Mouse (Mus musculus) limb, embryonic 13.5 days (tissue): ENCODE results near the gene Cep104. TPM values are rescaled to one million over a fixed set of nuclear protein-coding genes. Genes with fewer than 3 reads are reported as not detected.
A peak's percentile ranks its signal among the peaks of the same experiment; 100 is the strongest.

Experiments
- ATAC-seq: fragments of 200-750 bp; cut with Nextera tagmentation; 2 replicates; pipeline ENCODE4 v1.8.0; 2017; ENCODE audit warnings: low read depth, moderate number of reproducible peaks, moderate TSS enrichment; ENCODE audit not compliant: low FRiP score
- H3K27ac ChIP-seq: fragments of 300-500 bp; sonication (generic); 2 replicates; pipeline ENCODE4 v1.5.1; 2015; ENCODE audit warnings: inconsistent platforms, mild to moderate bottlenecking, moderate library complexity
- H3K27me3 ChIP-seq: fragments of 300-500 bp; sonication (generic); 2 replicates; pipeline ENCODE4 v1.6.1; 2015; ENCODE audit warnings: mild to moderate bottlenecking, inconsistent platforms
- H3K36me3 ChIP-seq: fragments of 300-500 bp; sonication (generic); 2 replicates; pipeline ENCODE4 v1.6.1; 2015; ENCODE audit warnings: inconsistent platforms, mild to moderate bottlenecking, moderate library complexity
- H3K4me1 ChIP-seq: fragments of 300-500 bp; sonication (generic); 2 replicates; pipeline ENCODE4 v1.6.1; 2015; ENCODE audit warnings: inconsistent platforms
- H3K4me2 ChIP-seq: fragments of 300-500 bp; sonication (generic); replicated peaks from 2 replicates; pipeline ENCODE4 v1.6.1; 2015; ENCODE audit warnings: inconsistent platforms, mild to moderate bottlenecking, moderate library complexity
- H3K4me3 ChIP-seq: fragments of 300-500 bp; sonication (generic); 2 replicates; pipeline ENCODE4 v1.5.1; 2015; ENCODE audit warnings: moderate library complexity, mild to moderate bottlenecking, inconsistent platforms
- H3K9ac ChIP-seq: fragments of 300-500 bp; sonication (generic); 2 replicates; pipeline ENCODE4 v1.6.1; 2015; ENCODE audit warnings: mild to moderate bottlenecking, inconsistent platforms
- H3K9me3 ChIP-seq: fragments of 300-500 bp; sonication (generic); 2 replicates; pipeline ENCODE4 v1.6.1; 2016; ENCODE audit warnings: inconsistent platforms
- WGBS: fragments of 180-500 bp; shearing (Covaris S2); methylation state at CpG from one replicate; pipeline ENCODE4 v1.1.7; 2015; 5-methylcytosine and 5-hydroxymethylcytosine counted together
- polyA plus RNA-seq: library from polyadenylated mRNA; unstranded; fragments of >200 nt; fragmentation: Nextera tagmentation; extraction: Ambion mirVana; gene quantifications from 2 replicates; pipeline ENCODE4 v1.2.1, GENCODE M21; 2015

Gene Cep104
- polyA plus RNA-seq, 1 experiment from 2014 or later = 16.9 TPM

DNA sequence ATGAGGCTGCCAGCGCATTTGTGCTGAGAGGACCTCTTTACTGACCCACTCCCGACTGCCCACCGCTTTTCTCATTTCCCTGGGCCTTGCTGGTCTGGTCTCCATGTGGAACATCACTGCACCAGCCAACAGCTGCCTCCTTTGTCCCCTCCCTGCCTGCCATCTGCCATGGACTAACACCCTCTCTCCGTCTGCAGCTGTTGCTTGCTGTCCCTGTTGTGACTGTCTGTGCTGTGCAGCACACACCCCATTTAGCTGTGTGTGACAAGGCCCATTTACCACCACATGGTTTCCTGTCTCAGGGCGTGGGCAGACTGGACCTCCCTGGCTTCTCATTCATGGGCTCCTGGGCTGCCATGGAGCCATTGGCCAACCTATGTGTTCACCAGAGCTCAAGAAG lies 30.5 kb downstream of the Cep104 start:
- H3K4me1 ChIP-seq = no peaks in the 10 kb centered on the region
- H3K27ac ChIP-seq = no peak overlapping the region
- no peak overlapping the region for H3K4me2 ChIP-seq
- no peak overlapping the region for H3K9ac ChIP-seq
- 82% methylated on average over 5 of the region's 5 CpGs for WGBS
- no peaks in the 10 kb centered on the region for H3K27me3 ChIP-seq
- H3K4me3 ChIP-seq = no peak overlapping the region
- H3K36me3 ChIP-seq = peaks cover 58% of the 10 kb centered on the region
- H3K9me3 ChIP-seq = no peaks in the 10 kb centered on the region
- ATAC-seq = peak; percentile 68; the same call in 1 of the 2 replicates

DNA sequence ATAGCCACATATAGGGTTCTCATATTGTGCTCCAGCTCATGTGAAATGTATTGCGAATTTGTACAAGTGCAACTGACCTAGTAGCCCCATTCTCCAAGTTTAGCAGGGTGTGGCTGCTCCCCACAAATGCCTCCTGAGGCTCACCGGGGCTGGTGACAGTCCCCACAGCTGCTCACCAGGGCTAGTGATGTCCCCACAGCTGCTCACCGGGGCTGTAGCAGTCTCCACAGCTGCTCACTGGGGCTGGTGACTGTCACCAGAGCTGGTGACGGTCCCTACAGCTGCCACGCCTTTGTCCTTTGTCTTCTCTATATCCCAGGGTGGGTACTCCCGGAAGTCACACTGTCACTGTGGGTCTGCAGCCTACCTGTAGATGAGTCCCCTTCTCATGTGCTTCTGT lies 31.3 kb downstream of the Cep104 start:
- Histone ChIP-seq H3K27ac (no peak overlapping the region), H3K4me2 (no peak overlapping the region), H3K9ac (no peak overlapping the region), H3K4me1 (0 out of 2 replicates have a peak, but pooled peaks cover 6% of the 10 kb centered on the region), H3K36me3 (peaks cover 58% of the 10 kb centered on the region), H3K27me3 (no peaks in the 10 kb centered on the region), H3K9me3 (no peaks in the 10 kb centered on the region), H3K4me3 (no peak overlapping the region)
- no peak for ATAC-seq
- 93% methylated on average over 6 of the region's 6 CpGs for WGBS

DNA sequence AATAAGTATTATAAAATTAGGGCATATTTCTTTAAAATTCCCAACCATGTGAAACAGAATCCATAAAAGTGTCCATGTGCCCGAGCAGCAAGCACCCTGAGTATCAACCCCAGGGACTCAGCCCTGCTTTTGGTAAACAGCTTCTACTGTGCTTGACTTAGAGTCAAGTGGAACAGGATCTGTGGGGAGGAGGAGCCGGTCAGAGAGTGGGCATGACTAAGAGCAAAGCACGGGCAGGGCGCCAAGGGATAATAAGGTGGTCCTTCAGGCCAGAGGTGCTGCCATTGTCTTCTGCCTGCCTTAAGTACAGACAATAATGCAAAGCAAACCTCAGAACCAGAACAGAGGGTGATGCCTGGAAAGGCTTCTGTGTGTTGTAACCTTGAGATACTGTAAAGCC lies 32.8 kb downstream of the Cep104 start:
- Histone ChIP-seq H3K9ac (no peak overlapping the region), H3K4me1 (peaks cover 11% of the 10 kb centered on the region), H3K4me2 (no peak overlapping the region), H3K4me3 (no peak overlapping the region), H3K27ac (no peak overlapping the region), H3K27me3 (no peaks in the 10 kb centered on the region), H3K36me3 (peaks cover 47% of the 10 kb centered on the region), H3K9me3 (no peaks in the 10 kb centered on the region)
- no peak for ATAC-seq
- 79% methylated on average over 4 of the region's 4 CpGs for WGBS

DNA sequence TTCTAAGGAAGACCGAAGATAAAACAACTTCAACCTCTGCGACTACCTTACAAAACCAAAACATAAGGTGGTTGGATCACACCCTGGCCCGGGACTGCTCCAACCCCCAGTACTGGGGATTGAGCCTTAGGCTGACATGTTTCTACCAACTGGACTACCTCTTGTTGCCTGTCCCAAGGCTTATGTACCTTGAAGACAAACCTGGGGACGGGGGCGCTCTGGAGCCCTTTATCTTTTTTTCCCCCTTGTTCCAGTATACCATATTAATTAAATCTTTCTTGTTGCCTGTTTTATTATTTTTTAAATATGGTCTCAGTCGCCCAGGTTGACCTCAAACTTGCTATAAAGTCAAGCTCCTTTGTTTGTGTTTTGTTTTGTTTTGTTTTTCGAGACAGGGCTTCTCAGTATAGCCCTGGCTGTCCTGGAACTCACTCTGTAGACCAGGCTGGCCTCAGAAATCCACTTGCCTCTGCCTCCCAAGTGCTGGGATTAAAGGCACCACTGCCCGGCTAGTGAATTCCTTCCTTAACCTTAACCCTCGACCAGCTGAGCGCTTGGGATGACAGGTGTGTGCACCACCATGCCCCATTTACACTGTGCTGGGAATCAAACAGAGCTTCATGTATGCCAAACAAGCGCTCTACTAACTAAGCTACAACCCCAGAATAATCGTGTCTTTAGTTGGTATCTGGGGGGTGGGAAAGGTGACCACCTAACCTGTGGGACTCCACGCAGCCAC lies 36.1 kb downstream of the Cep104 start:
- Histone ChIP-seq H3K9me3 (no peaks in the 10 kb centered on the region), H3K36me3 (peaks cover 40% of the 10 kb centered on the region), H3K9ac (peak overlapping the region; percentile 98), H3K27ac (no peak overlapping the region), H3K4me1 (peaks cover 25% of the 10 kb centered on the region), H3K4me3 (peak overlapping the region; percentile 100), H3K27me3 (no peaks in the 10 kb centered on the region), H3K4me2 (peak overlapping the region; percentile 99)
- WGBS = 26% methylated on average over 13 of the region's 13 CpGs
- ATAC-seq = peak; percentile 25; the same call in 1 of the 2 replicates

DNA sequence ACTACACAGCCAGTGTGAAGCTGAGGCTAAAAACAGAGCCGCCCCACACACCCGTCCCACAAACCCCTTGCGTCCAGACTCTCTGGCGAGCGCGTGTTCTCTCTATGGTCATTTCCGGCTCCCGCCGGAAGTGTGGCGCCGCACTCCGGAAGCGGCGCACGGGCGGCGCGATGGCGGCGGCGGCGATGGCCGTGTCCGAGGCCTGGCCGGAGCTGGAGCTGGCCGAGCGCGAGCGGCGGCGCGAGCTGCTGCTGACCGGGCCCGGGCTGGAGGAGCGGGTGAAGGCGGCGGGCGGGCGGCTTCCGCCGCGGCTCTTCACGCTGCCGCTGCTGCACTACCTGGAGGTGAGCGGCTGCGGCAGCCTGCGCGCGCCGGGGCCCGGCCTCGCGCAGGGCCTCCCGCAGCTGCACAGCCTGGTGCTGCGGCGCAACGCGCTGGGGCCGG lies 36.7 kb downstream of the Cep104 start, which contains the start of gene Lrrc47:
Gene Lrrc47, plus strand, starts transcription at position 86 of the 444 bp plus-strand sequence.
- no peaks in the 10 kb centered on the region for H3K27me3 ChIP-seq
- peak within 1 kb of the TSS; percentile 99 for H3K4me2 ChIP-seq
- peak; percentile 94 for ATAC-seq
- H3K9ac ChIP-seq = peak within 1 kb of the TSS; percentile 98
- WGBS = under 1% methylated on average over 55 of the region's 59 CpGs
- H3K4me3 ChIP-seq = peak within 1 kb of the TSS; percentile 100
- peaks cover 40% of the 10 kb centered on the region for H3K36me3 ChIP-seq
- H3K27ac ChIP-seq = peak within 1 kb of the TSS; percentile 52; the same call in 1 of the 2 replicates
- H3K4me1 ChIP-seq = peaks cover 25% of the 10 kb centered on the region
- no peaks in the 10 kb centered on the region for H3K9me3 ChIP-seq

DNA sequence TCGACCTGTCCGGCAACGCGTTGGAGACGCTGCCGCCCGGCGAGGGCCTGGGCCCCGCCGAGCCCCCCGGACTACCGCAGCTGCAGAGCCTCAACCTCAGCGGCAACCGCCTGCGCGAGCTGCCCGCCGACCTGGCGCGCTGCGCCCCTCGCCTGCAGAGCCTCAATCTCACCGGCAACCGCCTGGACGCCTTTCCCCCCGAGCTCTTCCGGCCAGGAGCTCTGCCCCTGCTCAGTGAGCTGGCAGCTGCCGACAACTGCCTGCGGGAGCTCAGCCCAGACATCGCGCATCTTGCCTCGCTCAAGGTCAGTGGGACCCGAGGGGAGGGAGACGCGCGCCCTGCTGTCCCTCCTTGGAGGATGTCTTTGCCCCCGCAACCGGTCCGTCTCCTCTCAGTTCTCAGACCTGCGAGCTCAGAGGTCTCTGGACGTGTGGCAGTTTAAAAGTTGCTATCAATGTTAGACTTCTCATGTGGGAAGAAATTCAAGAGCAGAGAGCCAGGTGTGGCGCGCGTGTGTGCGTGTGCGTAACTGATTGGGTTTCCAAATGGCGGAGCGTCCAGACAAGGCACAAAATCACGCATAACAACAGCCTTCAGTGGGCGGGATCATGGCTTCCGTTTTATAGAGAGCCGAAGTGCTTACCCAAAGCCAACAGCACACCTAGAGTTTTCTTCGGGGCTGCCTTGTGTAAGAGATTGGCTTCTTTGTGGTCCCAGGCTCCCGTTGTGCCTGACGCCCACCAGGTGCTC lies 37.3 kb downstream of the Cep104 start:
- H3K4me1 ChIP-seq = peaks cover 25% of the 10 kb centered on the region
- peaks cover 40% of the 10 kb centered on the region for H3K36me3 ChIP-seq
- H3K4me2 ChIP-seq = peak overlapping the region; percentile 99
- no peaks in the 10 kb centered on the region for H3K27me3 ChIP-seq
- 1% methylated on average over 55 of the region's 55 CpGs for WGBS
- H3K9ac ChIP-seq = peak overlapping the region; percentile 98
- peak overlapping the region; percentile 100 for H3K4me3 ChIP-seq
- no peak for ATAC-seq
- peak overlapping the region; percentile 52; the same call in 1 of the 2 replicates for H3K27ac ChIP-seq
- no peaks in the 10 kb centered on the region for H3K9me3 ChIP-seq

DNA sequence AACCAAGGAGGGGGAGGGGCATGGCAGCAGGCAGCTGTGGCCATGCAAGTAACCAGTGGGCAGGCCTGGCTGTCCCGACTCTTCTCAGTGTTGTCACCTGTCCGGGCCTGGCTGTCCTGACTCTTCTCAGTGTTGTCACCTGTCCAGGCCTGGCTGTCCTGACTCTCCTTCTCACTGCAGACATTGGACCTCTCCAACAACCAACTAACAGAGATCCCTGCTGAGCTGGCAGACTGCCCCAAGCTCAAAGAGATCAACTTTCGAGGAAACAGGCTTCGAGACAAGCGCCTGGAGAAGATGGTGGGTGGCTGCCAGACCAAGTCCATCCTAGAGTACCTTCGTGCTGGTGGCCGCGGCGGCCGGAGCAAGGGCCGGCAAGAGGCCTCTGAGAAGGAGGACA lies 40.5 kb downstream of the Cep104 start:
- Histone ChIP-seq H3K27me3 (no peaks in the 10 kb centered on the region), H3K4me1 (peaks cover 25% of the 10 kb centered on the region), H3K9me3 (no peaks in the 10 kb centered on the region), H3K4me2 (no peak overlapping the region), H3K9ac (no peak overlapping the region), H3K27ac (no peak overlapping the region), H3K4me3 (no peak overlapping the region), H3K36me3 (peaks cover 69% of the 10 kb centered on the region)
- 90% methylated on average over 11 of the region's 11 CpGs for WGBS
- no peak for ATAC-seq

DNA sequence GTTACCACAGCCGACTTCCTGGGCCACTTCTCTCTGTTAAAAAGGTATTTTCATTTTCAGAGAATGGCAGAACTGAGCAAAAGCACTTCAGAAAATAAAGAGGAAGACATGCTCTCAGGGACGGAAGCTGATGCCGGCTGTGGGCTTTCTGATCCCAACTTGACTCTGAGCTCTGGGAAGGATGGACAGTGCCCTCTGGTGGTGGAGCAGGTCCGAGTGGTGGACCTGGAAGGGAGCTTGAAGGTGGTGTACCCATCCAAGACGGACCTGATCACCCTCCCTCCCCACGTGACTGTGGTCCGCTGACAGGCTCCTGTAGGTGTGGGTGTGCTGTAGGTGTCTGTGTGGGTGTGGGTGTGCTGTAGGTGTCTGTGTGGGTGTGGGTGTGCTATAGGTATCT lies 44.6 kb downstream of the Cep104 start:
- ATAC-seq = no peak
- Histone ChIP-seq H3K36me3 (peaks cover 76% of the 10 kb centered on the region), H3K9me3 (no peaks in the 10 kb centered on the region), H3K4me3 (no peak overlapping the region), H3K27me3 (peaks cover 17% of the 10 kb centered on the region), H3K4me2 (no peak overlapping the region), H3K9ac (no peak overlapping the region), H3K27ac (no peak overlapping the region), H3K4me1 (no peaks in the 10 kb centered on the region)
- WGBS = 78% methylated on average over 7 of the region's 7 CpGs

DNA sequence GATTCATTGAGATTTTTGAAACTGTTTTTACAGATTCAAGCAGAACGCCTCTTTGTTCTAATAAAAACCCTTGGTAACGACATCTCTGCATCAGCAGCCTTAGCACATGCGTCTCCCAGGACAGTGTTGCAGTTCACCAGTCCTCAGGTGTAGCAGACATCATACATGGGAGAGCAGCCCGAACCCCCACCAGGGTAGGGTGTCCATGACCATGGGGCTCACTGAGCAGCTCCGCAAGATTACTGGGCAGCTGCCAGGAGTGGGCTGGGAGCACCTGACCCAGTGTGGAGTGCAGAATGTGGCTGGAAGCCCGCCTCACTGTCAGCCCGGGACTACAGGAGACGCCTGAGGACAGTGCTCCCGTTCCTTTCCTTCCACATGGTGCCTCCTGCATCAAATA lies 46.4 kb downstream of the Cep104 start:
- H3K36me3 ChIP-seq = peaks cover 57% of the 10 kb centered on the region
- peaks cover 35% of the 10 kb centered on the region for H3K27me3 ChIP-seq
- H3K4me3 ChIP-seq = no peak overlapping the region
- peaks cover 14% of the 10 kb centered on the region for H3K4me1 ChIP-seq
- H3K4me2 ChIP-seq = no peak overlapping the region
- no peak for ATAC-seq
- no peak overlapping the region for H3K9ac ChIP-seq
- 83% methylated on average over 9 of the region's 9 CpGs for WGBS
- no peaks in the 10 kb centered on the region for H3K9me3 ChIP-seq
- no peak overlapping the region for H3K27ac ChIP-seq

DNA sequence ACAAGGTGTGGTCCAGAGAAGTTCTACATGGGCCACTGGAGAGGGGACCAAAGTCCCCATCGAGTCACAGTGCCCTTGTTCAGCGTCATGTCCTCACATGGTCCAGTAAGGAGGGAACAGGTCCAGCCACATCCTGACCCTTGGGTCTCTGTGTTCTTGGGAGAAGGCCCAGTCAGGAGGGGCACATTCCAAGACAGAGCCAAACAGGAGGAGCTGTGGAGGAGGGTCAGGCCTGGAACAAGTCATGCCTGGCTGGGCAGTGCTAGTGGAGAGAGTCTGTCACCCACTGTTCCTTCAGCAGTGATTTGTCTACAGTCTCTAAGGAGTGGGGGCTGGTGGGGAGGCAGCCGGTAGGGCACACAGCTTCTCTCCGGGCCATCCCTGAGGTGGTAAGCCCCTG lies 47.4 kb downstream of the Cep104 start:
- H3K4me1 ChIP-seq = peaks cover 15% of the 10 kb centered on the region
- no peak for ATAC-seq
- H3K4me2 ChIP-seq = no peak overlapping the region
- WGBS = 87% methylated on average over 4 of the region's 4 CpGs
- H3K36me3 ChIP-seq = peaks cover 48% of the 10 kb centered on the region
- peaks cover 45% of the 10 kb centered on the region for H3K27me3 ChIP-seq
- no peak overlapping the region for H3K27ac ChIP-seq
- no peaks in the 10 kb centered on the region for H3K9me3 ChIP-seq
- H3K9ac ChIP-seq = no peak overlapping the region
- no peak overlapping the region for H3K4me3 ChIP-seq

DNA sequence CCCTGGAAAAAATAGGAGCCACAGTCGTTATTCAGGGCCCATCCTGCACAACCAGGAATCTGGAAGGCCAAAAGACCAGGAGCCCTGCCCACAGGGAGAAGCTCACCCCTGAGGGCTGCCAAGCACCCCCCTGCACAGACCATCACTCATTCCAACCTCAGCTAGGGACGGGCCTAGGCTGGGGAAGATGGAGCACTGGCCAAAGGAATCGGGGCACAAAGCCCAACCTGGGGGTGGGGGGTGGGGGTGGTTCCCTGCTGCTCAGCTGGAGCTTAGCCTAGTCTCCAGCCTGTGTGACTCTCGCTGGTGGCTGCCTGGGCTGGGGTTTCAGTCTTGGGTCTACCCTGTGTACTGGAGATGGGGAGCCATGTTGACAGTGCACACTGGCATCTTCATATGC lies 47.9 kb downstream of the Cep104 start:
- 38% methylated on average over 4 of the region's 4 CpGs for WGBS
- Histone ChIP-seq H3K4me1 (peaks cover 15% of the 10 kb centered on the region), H3K27ac (no peak overlapping the region), H3K4me2 (no peak overlapping the region), H3K9me3 (no peaks in the 10 kb centered on the region), H3K4me3 (no peak overlapping the region), H3K9ac (no peak overlapping the region), H3K27me3 (peaks cover 50% of the 10 kb centered on the region), H3K36me3 (peaks cover 44% of the 10 kb centered on the region)
- no peak for ATAC-seq
